Mouse (Mus musculus) ovary, postnatal 14 days (tissue): ENCODE measurements around the gene Zfp300.

Experiments
- DNase-seq: peaks from one replicate; pipeline ENCODE4 v3.0.0; 2022; ENCODE audit warnings: low spot score

Gene Zfp300

DNA sequence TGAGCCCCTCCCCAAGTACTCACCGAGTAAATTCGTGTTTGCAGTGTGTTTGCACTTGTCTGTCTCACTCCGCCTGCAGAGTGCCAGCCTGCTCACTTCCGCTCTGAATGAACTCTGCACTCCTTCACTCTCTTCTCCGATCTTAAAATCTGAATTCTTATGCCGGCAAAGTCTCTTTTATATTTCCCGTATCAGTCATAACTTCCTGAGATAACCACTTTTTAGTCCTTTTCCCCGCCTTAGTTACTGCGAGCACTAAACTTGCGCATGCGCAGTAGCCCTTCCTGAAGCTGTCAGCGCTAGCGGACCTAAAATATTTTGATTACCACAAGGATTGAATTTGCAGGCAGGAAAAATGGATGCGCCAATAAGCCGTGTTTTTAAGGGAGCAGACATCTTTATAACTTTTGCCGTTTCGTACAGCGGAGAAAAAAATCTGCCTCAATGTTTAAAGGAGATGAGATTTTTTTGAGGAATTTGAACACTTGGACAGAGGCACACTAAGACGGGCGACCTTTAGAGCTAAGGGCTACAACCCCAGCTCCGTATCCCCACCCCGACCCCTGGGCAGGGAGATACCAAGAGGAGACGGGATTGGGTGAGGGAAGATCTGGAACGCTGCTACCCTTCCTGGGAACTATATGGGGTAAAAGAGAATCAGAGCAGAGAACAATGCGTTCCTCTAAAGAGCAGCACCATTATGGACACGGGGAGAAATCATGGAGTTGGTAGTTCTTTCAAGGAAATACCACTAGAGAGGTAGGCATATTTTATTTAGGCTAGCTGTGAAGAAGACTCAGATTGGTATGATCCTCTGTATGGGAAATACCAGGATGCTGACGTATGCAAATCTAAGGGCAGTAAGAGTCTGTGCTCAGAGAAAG, at the start of gene Zfp300:
Gene Zfp300, minus strand, starts transcription at position 545 of the 884 bp plus-strand sequence.
- DNase-seq = peak; percentile 27

GRCm38 (mm10) chrX:21115520-21115919, 26.2 kb upstream of the Zfp300 start, which contains the start of gene Ssxa1:
Gene Ssxa1 (plus strand): TSS chrX:21115820.
- DNase-seq = no peak

GRCm38 (mm10) chrX:21089867-21090239, 526 bp upstream of the Zfp300 start:
- DNase-seq = peak; percentile 3

GRCm38 (mm10) chrX:21088645-21088982, 713 bp downstream of the Zfp300 start:
- no peak for DNase-seq

GRCm38 (mm10) chrX:21068106-21068505, 21.2 kb downstream of the Zfp300 start, which contains the start of gene Spaca5:
Gene Spaca5 (plus strand): TSS chrX:21068406.
- DNase-seq = no peak

DNA sequence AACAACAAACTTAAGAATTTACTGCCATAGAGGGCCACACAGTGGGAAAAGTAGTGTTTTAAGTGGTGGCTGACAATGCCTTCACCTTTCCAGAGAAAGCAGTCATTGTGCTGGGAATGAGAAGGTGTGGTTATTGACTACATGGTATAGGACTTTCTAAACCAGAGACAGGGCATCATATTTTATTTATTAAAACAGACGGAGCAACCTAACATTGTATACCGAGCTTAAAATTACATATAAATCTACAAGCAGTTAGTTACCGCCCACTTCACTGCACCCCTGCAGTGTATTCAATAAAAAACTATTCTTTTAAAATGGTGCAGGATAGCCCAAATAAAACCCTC, 26.8 kb downstream of the Zfp300 start:
- no peak for DNase-seq

- peak; percentile 43 for DNase-seq
Observed at GRCm38 (mm10) chrX:21061866-21062543, 27.3 kb downstream of the Zfp300 start, which contains the start of gene Zfp182. Gene Zfp182 (minus strand): TSS chrX:21062316.

GRCm38 (mm10) chrX:21061460-21061859, 27.9 kb downstream of the Zfp300 start:
- DNase-seq = no peak
